Mouse (Mus musculus): Measurements from ENCODE around the gene Ciao2b. TPM values are rescaled to one million over a fixed set of nuclear protein-coding genes. Genes with fewer than 3 reads are reported as not detected.
"Not testable (repeated sequence)": the region's sequence is repeated elsewhere in the genome, so short reads cannot be mapped to it uniquely, and the experiment has no call there.

Ciao2b gene
- total RNA-seq (2022) = 10 to 100 TPM; 25.0 to 32.7 (median 30.3) TPM

- peak; percentile 81 to 87 for DNase-seq (ENCODE audit: low spot score in 2 of 2)
These were observed at the start of gene Ciao2b for GRCm38 (mm10) chr8:104641426-104642323. Ciao2b (minus strand) TSS chr8:104641965.

DNA sequence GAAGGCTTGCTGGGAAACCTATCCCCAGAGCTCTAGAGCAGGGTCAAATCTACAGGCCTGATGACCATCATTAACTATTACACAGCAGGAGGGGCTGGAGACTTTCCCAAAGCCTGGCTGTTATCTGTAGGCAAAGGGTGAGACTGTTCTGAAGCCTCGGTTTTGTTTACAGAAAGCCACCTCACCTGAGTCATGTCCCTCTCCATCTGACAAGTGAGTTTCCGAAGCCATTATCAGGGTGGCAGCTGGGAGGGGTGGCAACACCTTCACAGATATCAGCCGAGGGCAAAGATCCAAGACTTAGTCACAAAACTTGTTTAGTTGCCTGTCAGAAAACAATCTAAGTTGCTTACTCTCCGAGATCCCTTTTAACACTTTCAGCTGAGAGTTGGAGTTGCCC, 46.7 kb upstream of the Ciao2b start:
- DNase-seq (ENCODE audit: low spot score in 2 of 2) = no peak

GRCm38 (mm10) chr8:104655614-104656013, 13.8 kb upstream of the Ciao2b start:
- DNase-seq (ENCODE audit: low spot score in 2 of 2) = no peak

DNA sequence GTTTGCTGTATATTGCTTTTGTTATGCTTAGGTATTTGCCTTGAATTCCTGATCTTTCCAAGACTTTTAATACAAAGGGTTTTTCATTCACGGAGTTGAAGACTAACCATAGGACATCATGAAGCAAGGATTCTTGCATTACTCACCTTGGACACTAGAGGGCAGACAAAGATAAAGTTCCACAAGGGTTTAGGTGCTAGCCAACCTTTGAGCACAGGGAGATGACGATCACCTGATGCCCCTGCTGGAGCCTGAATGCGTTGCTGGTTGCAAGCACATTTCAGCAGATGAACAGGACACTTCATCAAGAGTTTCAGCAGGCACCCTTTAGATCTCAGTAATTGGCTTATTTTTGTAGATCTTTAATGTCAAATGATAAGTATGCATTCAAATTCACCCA, 13.2 kb upstream of the Ciao2b start:
- DNase-seq (ENCODE audit: low spot score in 2 of 2) = peak; percentile 72 to 77

DNA sequence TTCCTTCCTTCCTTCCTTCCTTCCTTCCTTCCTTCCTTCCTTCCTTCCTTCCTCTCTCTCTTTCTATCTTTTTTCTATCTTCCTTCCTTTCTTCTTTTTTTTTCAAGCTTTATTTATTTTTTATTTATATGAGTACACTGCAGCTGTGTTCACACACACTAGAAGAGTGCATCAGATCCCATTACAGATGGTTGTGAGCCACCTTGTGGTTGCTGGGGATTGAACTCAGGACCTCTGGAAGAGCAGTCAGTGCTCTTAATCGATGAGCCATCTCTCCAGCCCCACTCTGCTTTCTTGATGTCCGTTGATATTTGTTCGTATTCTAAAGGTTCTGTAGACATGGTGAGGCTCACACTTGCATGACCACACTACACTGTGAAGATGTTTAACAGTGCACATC, 2.4 kb upstream of the Ciao2b start:
- DNase-seq (ENCODE audit: low spot score in 2 of 2) = not testable (repeated sequence)

DNA sequence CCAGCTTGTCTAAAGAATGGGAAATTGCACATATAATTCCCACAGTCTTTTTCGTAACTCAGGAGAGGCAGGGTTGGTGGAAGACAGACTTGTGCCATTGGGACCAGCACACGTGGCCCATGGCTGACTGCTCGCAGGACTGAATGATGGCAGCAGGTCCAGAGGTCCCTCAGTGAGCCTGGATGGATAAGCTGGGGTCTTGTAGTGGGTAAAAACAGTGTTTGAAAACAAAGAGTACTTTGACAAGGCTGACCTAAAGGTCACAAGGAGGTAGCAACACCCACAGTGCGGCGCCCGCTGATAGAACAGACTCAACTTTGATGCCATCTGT, 524 bp upstream of the Ciao2b start:
- no peak for DNase-seq (ENCODE audit: low spot score in 2 of 2)

DNA sequence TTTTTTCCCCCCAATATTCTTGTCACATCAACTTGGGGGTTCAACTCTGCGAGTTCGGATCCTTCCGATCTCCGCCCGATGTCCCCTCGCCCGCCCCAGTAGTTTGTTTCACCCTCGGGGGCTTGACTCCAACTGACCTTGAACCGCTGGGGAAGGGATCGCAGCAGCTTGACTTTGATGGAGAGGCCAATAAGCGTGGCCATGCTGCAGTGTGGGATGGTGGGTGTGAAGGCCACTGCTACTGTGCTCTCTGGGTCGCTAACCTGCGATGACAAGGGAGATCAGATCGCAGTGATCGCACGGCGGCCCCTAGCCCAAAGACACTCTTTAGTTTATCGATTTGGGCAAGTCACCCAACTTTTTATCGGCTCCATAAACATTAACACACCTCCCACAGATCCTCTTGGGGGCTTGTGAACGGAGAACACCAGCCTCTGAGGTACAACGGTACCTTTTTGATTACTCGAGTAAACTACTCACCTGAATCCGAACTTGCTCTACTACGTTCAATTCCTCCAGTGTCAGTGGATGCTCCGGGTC, 864 bp downstream of the Ciao2b start:
- DNase-seq (ENCODE audit: low spot score in 2 of 2) = no peak

- no peak for DNase-seq (ENCODE audit: low spot score in 2 of 2)
These were observed 1.5 kb downstream of the Ciao2b start for GRCm38 (mm10) chr8:104640241-104640640.

GRCm38 (mm10) chr8:104638010-104638409, 3.8 kb downstream of the Ciao2b start:
- no peak for DNase-seq (ENCODE audit: low spot score in 2 of 2)

DNA sequence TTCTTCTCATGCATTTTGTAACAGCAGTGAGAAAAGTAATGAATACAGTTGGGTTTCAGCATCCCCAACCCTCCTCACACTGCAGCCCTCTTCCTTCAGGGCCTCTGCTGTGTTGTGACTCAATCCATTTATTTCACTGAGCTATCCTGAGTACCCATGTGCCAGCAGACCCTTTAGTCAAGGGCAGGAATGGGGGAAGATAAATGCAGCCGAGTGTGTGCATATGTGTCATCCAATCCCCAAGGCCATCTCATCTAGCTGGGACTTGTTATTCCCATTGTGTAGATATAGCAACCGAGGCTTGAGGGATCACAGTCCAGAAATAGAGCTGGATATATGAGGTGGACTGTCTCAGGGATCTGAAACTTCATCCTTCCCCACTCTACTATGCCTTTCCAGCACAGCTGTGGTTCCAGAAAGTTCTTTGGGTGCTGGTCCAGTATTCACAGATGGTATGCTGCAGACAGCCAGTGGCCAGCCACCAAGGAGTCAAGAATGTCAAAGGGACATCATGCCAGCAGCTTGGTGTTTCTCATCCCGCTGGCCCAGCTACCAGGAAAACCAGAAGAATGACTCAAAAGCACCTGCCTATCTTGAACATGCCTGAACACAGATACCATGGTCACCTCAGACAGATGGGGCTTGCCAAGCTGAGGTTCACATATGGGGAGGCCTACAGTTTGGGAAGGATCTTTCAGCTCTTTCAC, 6.6 kb downstream of the Ciao2b start:
- no peak for DNase-seq (ENCODE audit: low spot score in 2 of 2)

GRCm38 (mm10) chr8:104633156-104633744, 8.5 kb downstream of the Ciao2b start:
- DNase-seq (ENCODE audit: low spot score in 2 of 2) = no peak

GRCm38 (mm10) chr8:104632486-104632885, 9.3 kb downstream of the Ciao2b start:
- peak in 1 of 2 experiments; percentile 19 for DNase-seq (ENCODE audit: low spot score in 2 of 2)

DNA sequence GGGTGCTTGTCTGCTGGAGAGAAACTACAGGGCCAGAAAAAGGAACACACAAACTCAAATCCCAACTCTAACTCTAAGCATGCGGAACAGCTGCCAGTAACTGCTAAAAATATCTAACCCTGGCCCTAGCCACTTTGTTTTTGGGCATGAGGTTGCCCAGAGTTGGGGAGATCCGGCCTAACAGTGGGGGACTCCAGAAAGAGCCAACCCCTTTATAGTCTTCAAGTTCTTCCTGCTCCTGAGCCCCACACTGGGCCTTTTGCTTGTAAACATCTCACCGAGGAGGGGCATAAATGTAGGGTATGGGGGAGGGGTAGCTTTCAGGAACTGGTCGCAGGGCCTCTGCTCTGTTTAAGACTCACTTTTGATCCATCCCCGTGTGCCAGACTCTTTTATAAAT, 9.8 kb downstream of the Ciao2b start:
- peak in 1 of 2 experiments; percentile 6 for DNase-seq (ENCODE audit: low spot score in 2 of 2)

- DNase-seq (ENCODE audit: low spot score in 2 of 2) = peak in 1 of 2 experiments; percentile 3
These were observed 10.6 kb downstream of the Ciao2b start, which contains the start of gene Rrad for GRCm38 (mm10) chr8:104630981-104631663. Rrad (minus strand) TSS chr8:104631327.

GRCm38 (mm10) chr8:104630574-104630973, 11.2 kb downstream of the Ciao2b start:
- peak in 1 of 2 experiments; percentile 3 for DNase-seq (ENCODE audit: low spot score in 2 of 2)

DNA sequence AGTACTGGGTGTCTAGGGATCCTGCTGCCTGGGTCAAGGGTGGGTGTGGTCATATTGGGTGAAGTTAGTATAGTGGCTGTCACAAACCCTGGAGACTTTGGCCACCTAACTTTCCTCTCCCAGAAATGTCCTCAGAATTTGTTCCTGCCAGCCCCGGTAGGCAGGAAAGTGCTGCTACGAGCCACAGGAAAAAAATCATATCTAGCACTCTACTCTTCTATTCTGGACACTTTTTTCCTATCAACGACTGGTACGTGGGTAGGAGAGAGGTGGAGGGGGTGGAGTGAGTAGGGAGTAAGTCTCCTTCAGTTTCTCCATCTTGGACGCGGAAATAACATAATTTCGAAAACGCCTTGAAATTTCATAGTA, 11.7 kb downstream of the Ciao2b start:
- DNase-seq (ENCODE audit: low spot score in 2 of 2) = no peak

GRCm38 (mm10) chr8:104629306-104630110, 12.3 kb downstream of the Ciao2b start:
- peak in 1 of 2 experiments; percentile 2 for DNase-seq (ENCODE audit: low spot score in 2 of 2)

DNA sequence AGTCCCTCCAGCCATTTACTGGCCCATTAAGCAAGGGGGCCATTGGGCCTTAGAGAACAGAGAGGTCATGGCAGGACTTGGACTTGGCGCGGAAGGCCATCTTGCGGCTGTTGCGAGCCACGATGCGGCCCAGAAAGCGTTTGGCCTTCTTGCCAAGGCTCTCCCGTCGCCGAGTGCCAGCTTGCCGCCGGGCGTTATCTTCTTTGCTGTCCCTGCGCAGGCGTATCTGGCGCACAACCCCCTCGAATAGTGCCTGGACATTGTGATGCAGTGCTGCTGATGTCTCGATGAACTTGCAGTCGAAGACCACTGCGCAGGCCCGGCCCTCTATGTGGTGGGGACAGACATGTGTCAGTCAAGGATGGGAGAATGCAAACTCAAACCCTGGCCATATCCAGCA, 13.4 kb downstream of the Ciao2b start:
- peak in 1 of 2 experiments; percentile 1 for DNase-seq (ENCODE audit: low spot score in 2 of 2)

DNA sequence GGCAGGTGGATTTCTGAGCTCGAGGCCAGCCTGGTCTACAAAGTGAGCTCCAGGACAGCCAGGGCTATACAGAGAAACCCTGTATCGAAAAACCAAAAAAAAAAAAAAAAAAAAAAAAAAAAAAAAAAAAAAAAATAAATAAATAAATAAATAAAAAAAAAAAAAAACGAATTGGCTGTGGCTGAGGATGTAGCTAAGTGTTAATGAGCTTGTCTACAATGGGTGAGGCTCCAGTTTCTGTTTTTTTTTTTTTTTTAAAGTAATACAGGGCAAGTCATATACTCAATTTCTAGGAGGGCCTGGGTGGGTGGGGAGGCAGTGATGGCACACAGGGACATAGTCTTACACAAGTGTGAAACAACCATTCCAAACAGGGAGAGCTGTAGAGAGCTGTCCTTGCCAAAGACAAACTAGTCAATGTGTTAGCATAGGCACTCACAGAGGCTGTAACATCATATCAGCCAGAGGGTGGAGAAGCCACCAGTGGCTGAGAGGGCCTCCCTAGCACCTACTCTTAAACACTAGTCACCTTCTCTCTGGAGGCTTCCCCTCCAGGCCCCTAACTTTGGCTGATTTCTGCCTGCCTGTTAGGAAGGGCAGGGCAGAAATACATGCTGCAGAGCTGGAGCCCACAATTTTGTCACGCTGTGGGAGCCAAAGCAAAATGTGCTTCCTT, 14.6 kb downstream of the Ciao2b start:
- no peak for DNase-seq (ENCODE audit: low spot score in 2 of 2)

DNA sequence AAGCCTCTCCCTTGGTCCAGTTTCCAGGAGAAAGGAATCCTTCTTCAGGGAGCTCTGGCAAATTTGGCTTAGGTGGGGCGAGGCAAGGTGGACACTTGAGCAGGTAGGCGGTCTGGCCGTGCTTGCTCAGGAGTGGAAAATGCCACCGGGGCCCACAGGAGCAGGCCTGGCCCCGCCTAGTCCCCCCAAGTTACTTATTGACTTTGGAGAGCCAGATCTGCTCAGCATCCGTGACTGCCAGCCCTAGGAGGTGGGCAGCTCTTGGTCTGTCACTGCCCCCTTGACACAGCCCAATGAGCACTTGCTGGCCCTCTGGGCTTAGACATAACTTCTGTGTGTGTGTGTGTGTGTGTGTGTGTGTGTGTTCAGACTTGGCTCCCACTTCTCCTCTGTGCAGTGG, 17.6 kb downstream of the Ciao2b start, which contains the start of gene Cdh16:
Gene Cdh16, minus strand, starts transcription at position 236 of the 400 bp plus-strand sequence.
- no peak for DNase-seq (ENCODE audit: low spot score in 2 of 2)
